Mouse (Mus musculus) bone marrow macrophage, adult 2 months (primary cell): ENCODE data around the gene Cspg4.
"Not testable (repeated sequence)": the region's sequence is repeated elsewhere in the genome, so short reads cannot be mapped to it uniquely, and the experiment has no call there.

Source experiments
- CTCF ChIP-seq: IDR thresholded peaks from 2 replicates; pipeline ENCODE4 v1.5.1; 2012; ENCODE audit warnings: low read depth, mild to moderate bottlenecking, low read length, moderate library complexity
- POLR2A ChIP-seq: IDR thresholded peaks from 2 replicates; pipeline ENCODE4 v1.6.1; 2012; ENCODE audit warnings: mild to moderate bottlenecking, low read depth, low read length, borderline replicate concordance

- not testable (repeated sequence) for TF ChIP-seq CTCF, POLR2A
Observed at GRCm38 (mm10) chr9:56948699-56949098, 83.9 kb downstream of the Cspg4 start.
